Mouse (Mus musculus): ENCODE measurements around the gene Myo9a.

DNA sequence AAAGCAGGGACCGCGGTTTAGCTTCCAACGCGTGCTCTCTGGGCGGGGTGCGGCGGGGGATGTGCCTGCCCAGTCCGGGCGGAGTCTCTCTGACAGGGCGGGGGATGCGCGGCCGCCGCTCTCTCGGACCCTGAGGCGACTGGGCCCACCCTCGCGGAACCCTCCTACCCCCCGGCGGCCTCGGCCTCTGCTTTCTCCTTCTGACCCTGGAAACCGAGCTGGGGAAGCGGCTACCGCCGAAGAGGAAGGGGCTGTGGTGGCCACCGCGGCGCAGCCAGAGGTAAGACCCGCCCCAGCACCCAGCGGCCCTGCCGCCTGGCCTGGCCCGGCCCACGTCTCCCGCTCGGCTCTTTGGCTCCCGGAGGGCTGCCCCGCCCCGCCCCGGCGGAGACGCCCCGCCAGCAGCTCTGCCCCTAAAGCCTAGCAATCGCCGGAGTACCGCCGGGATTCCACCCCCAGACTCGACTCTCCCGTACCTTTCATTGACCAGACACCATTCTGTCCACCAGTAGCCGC lies 428 bp downstream of the Myo9a start:
- TF ChIP-seq CTCF (IDR thresholded peaks at IDR 0.05; ENCODE audit: low read depth, low read length) (no peak), POLR2A (IDR thresholded peaks at IDR 0.05; ENCODE audit: extremely low read depth, insufficient read depth, low read length) (no peak)

Data from liver, adult 2 months (tissue).